Mouse (Mus musculus): Measurements from ENCODE around the gene Mybpc2. TPM values are rescaled to one million over a fixed set of nuclear protein-coding genes. Genes with fewer than 3 reads are reported as not detected.

The Mybpc2 gene
- total RNA-seq, 1 experiment, result 0.80 TPM

DNA sequence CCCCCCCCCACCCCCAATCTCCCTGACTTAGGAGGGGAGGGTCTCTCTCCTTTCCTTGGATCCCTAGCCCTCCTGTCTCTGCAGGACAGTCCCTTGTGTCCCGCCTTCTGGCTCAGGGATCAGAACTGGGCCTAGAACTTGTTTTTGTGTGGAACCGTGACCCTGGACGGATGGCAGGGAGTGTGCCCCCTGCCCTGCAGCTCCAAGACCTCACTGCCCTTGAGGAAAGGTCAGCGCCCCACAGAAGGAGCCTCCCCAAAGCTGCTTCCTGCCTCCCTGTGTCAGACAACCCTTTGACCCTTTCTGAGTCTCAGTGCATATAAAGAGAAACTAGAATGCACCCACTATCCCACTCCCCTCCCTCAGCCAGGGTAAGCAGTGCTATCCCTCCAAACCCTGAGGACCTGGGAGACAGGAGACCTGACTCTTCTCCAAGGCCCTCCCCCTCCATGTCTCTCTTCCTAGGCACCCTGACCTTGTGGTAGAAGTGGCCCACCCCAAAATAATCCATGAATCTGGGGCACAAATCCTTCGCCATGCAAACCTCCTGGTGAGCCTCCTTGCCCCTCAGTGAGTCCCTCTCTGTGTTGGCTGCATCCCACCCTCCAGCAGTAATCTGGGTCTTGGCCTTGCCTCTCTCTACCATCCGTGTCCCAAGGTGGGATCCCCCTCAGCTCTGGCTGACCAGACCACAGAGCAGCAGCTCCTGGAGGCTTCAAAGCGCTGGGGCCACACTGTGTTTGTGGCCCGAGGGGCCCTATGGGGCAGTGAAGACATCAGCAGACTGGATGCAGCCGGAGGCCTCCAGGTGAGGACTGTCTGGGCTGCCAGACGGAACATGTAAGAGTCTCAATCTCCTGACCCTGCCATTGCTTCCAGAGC, 58.2 kb downstream of the Mybpc2 start:
- H3K9me3 ChIP-seq (ENCODE audit: control insufficient read depth, insufficient read depth, low read depth, low read length), result no peaks in the 10 kb centered on the region
- H3K4me3 ChIP-seq (ENCODE audit: insufficient read depth in 1 of 2, low read depth in 1 of 2, low read length in 2 of 2, poor library complexity in 1 of 2, severe bottlenecking in 1 of 2), result no peak overlapping the region
- no peak for DNase-seq (ENCODE audit: low read depth, low spot score)
- H3K4me1 ChIP-seq (ENCODE audit: control insufficient read depth in 2 of 2, insufficient read depth in 2 of 2, low read length in 2 of 2, poor library complexity in 1 of 2), result peaks cover 0 to 19% of the 10 kb centered on the region in 2 experiments; a peak in 1 of 4 replicates
- in situ Hi-C loops (cut with MboI; ENCODE audit: low sequenced_read_pairs in 2 of 2, unreplicated experiment in 2 of 2), result no loop called here
- no peak overlapping the region for H3K9ac ChIP-seq (ENCODE audit: insufficient read depth, low read depth, low read length, poor library complexity, severe bottlenecking)
- no peak overlapping the region for H3K27ac ChIP-seq (ENCODE audit: insufficient read depth, low read depth, low read length, poor library complexity, severe bottlenecking)
- no peaks in the 10 kb centered on the region for H3K36me3 ChIP-seq (ENCODE audit: control insufficient read depth, insufficient read depth, low read length, poor library complexity, severe bottlenecking)
- TF ChIP-seq ZNF384 (IDR thresholded peaks at IDR 0.05; ENCODE audit: low read depth, low read length) (no peak), HCFC1 (IDR thresholded peaks at IDR 0.05; ENCODE audit: borderline replicate concordance, insufficient read depth, low read length) (no peak), MAFK (IDR thresholded peaks at IDR 0.05; ENCODE audit: insufficient read depth, low read depth, low read length) (no peak), CHD2 (IDR thresholded peaks at IDR 0.05; ENCODE audit: low read depth, low read length) (no peak), ZC3H11A (IDR thresholded peaks at IDR 0.05; ENCODE audit: borderline replicate concordance, low read depth, low read length) (no peak)

DNA sequence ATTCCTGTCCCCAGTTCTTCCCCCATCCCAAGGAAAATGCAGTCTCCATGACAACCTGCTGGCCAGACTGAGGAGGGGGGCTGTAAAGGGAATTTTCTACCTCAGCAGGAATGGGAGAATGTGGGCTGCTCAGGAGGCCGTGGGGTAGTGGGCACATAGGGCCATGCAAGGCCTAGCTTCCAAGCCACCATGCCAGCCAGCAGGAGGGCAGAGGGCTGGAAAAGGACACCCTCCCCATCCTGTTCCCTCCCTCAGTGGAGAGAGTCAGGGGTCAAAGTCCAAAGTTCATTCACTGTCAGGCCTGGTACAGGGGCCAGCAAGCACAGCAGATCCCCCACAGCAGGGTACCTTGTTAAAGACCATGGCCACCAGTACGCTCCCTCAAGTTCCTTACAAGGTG, 59.3 kb downstream of the Mybpc2 start, which contains the start of gene Aspdh:
Aspdh (plus strand) TSS at position 281 of the 400 bp plus-strand sequence.
- H3K4me1 ChIP-seq (ENCODE audit: control insufficient read depth in 2 of 2, insufficient read depth in 2 of 2, low read length in 2 of 2, poor library complexity in 1 of 2), result peaks cover 0 to 19% of the 10 kb centered on the region in 2 experiments; a peak in 1 of 4 replicates
- no peak for DNase-seq (ENCODE audit: low read depth, low spot score)

DNA sequence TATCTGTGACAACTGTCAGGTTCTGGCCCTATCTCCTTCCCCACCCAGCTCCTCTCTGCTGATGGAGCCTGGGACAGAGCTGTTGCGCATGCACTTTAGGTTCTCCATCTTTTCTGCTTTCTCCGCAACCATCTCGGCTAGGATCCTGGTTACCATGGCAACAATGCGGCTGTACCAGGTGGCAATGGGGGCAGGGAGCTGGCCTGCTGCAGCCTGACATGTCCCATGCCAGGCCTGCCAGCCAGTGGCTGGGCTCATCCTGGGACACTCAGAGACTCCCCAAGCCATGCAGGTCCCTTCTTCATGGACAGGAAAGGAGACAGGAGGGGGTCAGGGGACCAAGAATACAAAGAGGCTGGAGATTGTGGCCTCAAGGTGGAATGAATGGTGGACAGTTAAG, 59.9 kb downstream of the Mybpc2 start:
- in situ Hi-C loops (cut with MboI; ENCODE audit: low sequenced_read_pairs in 2 of 2, unreplicated experiment in 2 of 2), result no loop called here
- no peaks in the 10 kb centered on the region for H3K36me3 ChIP-seq (ENCODE audit: control insufficient read depth, insufficient read depth, low read length, poor library complexity, severe bottlenecking)
- peaks cover 0 to 19% of the 10 kb centered on the region in 2 experiments; a peak in 1 of 4 replicates for H3K4me1 ChIP-seq (ENCODE audit: control insufficient read depth in 2 of 2, insufficient read depth in 2 of 2, low read length in 2 of 2, poor library complexity in 1 of 2)
- no peak overlapping the region for H3K4me3 ChIP-seq (ENCODE audit: insufficient read depth in 1 of 2, low read depth in 1 of 2, low read length in 2 of 2, poor library complexity in 1 of 2, severe bottlenecking in 1 of 2)
- no peaks in the 10 kb centered on the region for H3K9me3 ChIP-seq (ENCODE audit: control insufficient read depth, insufficient read depth, low read depth, low read length)
- H3K9ac ChIP-seq (ENCODE audit: insufficient read depth, low read depth, low read length, poor library complexity, severe bottlenecking), result no peak overlapping the region
- no peak overlapping the region for H3K27ac ChIP-seq (ENCODE audit: insufficient read depth, low read depth, low read length, poor library complexity, severe bottlenecking)
- TF ChIP-seq MAFK (IDR thresholded peaks at IDR 0.05; ENCODE audit: insufficient read depth, low read depth, low read length) (no peak), HCFC1 (IDR thresholded peaks at IDR 0.05; ENCODE audit: borderline replicate concordance, insufficient read depth, low read length) (no peak), ZNF384 (IDR thresholded peaks at IDR 0.05; ENCODE audit: low read depth, low read length) (no peak), ZC3H11A (IDR thresholded peaks at IDR 0.05; ENCODE audit: borderline replicate concordance, low read depth, low read length) (no peak), CHD2 (IDR thresholded peaks at IDR 0.05; ENCODE audit: low read depth, low read length) (no peak)
- DNase-seq (ENCODE audit: low read depth, low spot score), result no peak

More for the DNA sequence above, 59.3 kb downstream of the Mybpc2 start, which contains the start of gene Aspdh:
- no peak for TF ChIP-seq CHD2 (IDR thresholded peaks at IDR 0.05; ENCODE audit: low read depth, low read length)
- Histone ChIP-seq H3K9ac (ENCODE audit: insufficient read depth, low read depth, low read length, poor library complexity, severe bottlenecking) (no peak within 1 kb of the TSS), H3K27ac (ENCODE audit: insufficient read depth, low read depth, low read length, poor library complexity, severe bottlenecking) (no peak within 1 kb of the TSS), H3K36me3 (ENCODE audit: control insufficient read depth, insufficient read depth, low read length, poor library complexity, severe bottlenecking) (no peaks in the 10 kb centered on the region), H3K4me3 (ENCODE audit: insufficient read depth in 1 of 2, low read depth in 1 of 2, low read length in 2 of 2, poor library complexity in 1 of 2, severe bottlenecking in 1 of 2) (no peak within 1 kb of the TSS), H3K9me3 (ENCODE audit: control insufficient read depth, insufficient read depth, low read depth, low read length) (no peaks in the 10 kb centered on the region)
- in situ Hi-C loops (cut with MboI; ENCODE audit: low sequenced_read_pairs in 2 of 2, unreplicated experiment in 2 of 2), result no loop called here

DNA sequence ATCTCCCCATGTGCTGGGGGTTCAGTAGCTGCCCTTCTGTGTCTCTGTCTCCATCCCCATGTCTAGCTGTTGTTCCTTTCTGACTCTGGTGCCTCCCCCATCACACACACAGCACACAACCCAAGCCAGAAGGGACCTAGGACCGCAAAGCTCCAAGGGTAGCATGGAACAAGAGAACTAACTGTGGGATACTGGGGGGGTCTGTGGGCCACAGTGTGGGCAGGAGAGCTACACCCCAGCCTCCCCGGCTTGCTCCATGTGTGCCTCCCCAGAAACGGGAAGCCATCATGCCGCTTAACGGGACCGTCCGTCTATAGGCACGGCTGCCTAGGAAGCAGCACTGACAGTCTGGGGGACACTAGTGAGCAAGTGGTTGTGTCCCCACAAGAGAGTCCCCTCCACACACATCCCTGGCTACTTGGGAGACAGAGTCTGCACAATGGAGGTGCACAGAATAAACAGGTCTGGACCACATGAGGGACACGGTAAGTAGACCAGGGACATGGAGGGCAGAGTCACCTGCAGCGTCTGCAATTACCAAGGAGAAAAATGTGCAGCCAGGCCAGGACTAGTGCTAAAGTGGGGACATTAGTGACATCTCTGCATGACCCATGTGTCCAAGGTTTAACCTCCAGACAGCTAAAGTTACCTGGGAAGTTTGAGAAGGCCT, 60.8 kb downstream of the Mybpc2 start:
- DNase-seq (ENCODE audit: low read depth, low spot score), result no peak
- in situ Hi-C loops (cut with MboI; ENCODE audit: low sequenced_read_pairs in 2 of 2, unreplicated experiment in 2 of 2), result no loop called here
- Histone ChIP-seq H3K9me3 (ENCODE audit: control insufficient read depth, insufficient read depth, low read depth, low read length) (no peaks in the 10 kb centered on the region), H3K4me1 (ENCODE audit: control insufficient read depth in 2 of 2, insufficient read depth in 2 of 2, low read length in 2 of 2, poor library complexity in 1 of 2) (peaks cover 0 to 18% of the 10 kb centered on the region in 2 experiments; a peak in 1 of 4 replicates), H3K27ac (ENCODE audit: insufficient read depth, low read depth, low read length, poor library complexity, severe bottlenecking) (no peak overlapping the region), H3K36me3 (ENCODE audit: control insufficient read depth, insufficient read depth, low read length, poor library complexity, severe bottlenecking) (no peaks in the 10 kb centered on the region), H3K9ac (ENCODE audit: insufficient read depth, low read depth, low read length, poor library complexity, severe bottlenecking) (no peak overlapping the region), H3K4me3 (ENCODE audit: insufficient read depth in 1 of 2, low read depth in 1 of 2, low read length in 2 of 2, poor library complexity in 1 of 2, severe bottlenecking in 1 of 2) (no peak overlapping the region)
- TF ChIP-seq ZNF384 (IDR thresholded peaks at IDR 0.05; ENCODE audit: low read depth, low read length) (no peak), HCFC1 (IDR thresholded peaks at IDR 0.05; ENCODE audit: borderline replicate concordance, insufficient read depth, low read length) (no peak), MAFK (IDR thresholded peaks at IDR 0.05; ENCODE audit: insufficient read depth, low read depth, low read length) (no peak), ZC3H11A (IDR thresholded peaks at IDR 0.05; ENCODE audit: borderline replicate concordance, low read depth, low read length) (no peak), CHD2 (IDR thresholded peaks at IDR 0.05; ENCODE audit: low read depth, low read length) (no peak)

Data from ES-E14 (cell line).